Mouse (Mus musculus) kidney, postnatal 36 days (tissue): ENCODE measurements around the gene A1bg.
A peak's percentile ranks its signal among the peaks of the same experiment; 100 is the strongest.

ENCODE experiments used
- DNase-seq, 2 experiments: peaks; one replicate each; pipeline ENCODE4 v3.0.0; 2021 to 2022; ENCODE audit warnings: mixed read lengths in 2 of 2

The A1bg gene

DNA sequence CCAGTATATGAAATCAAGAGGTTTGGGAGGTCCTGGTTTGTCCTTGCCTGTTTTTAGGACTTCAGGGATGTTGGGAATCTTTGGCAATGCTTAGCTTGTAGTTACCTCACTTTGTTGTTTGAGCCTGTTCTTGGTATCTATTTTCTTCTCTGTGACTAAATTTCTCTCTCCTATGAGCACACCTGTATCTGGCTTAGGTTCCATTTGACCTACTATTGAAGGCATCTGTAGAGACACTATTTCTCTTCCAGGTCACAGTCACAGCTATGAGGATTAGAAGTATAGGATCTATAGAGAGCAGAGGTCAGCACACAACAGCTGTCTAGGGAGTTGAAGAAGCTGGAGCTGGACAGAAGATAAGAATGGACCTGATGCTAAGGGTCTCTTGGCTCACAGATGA is at the start of gene A1bg:
TSS of gene A1bg (minus strand) at position 101 of the 400 bp plus-strand sequence.
- DNase-seq: no peak

DNA sequence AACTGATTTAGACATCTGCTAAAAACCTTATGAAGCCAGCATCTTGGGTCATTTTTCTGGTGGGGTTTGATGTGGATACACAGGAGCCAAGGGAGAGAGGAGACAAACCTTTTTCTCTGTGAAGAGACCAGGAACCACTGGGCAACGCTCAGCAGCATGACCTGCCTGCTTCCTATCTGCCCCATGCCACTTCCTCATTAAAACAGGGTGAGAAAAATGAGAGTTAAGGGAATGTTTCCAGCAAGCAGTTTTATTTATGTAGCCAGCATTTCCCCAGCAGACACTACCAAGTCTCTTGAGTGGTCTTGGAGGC is 45.7 kb upstream of the A1bg start:
- no peak for DNase-seq

DNA sequence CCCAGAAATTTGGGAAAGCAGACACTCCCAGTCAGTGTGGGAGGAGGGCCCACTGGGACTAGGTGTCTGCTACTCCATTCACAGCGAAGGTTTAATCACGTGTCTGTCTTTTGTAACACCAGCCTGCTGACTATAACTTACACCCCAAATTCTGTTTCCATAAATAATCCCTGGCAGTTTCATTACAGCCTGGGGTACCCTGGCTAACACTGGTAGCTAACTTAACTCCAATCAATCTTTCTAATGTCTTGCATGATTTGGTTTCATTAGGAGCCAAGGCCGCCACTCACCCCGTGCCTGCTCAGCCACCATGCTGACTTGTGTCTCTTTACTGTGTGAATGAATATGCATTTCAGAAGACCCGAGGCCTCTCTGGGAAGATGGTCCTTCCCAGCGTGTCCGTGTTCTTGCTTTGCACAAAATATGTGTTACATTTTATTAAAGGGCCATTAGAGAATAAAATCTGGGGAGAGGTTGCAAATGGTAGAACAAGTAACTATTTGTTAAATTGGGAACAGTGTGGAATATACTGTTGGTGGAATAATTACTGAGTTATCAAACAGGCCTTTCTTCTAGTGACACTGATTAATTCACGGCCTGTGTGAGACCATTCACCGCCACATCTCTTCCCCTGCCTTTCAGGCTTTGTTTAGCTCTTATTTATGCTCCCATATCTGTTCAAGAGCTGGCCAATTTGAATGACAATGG is 45.2 kb upstream of the A1bg start:
- DNase-seq: no peak

DNA sequence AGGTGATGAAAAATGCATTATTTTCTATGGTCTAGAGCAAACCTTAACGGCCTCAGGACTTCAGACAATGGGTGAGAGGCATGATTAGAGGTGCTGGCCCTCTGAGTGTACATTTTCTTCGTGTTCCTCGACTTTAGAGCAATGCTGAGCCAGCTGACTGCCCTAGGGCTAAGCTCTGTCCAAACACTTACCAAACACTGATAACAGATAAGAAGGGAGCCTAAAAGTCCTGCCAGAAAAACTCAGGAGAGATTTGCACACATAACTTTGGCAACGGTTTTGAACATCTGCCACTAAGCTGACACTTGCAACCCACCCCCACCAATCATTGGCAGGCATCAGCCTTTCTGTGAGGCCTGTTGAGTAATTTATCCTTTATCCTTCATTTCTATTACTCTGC is 2.9 kb upstream of the A1bg start:
- no peak for DNase-seq

DNA sequence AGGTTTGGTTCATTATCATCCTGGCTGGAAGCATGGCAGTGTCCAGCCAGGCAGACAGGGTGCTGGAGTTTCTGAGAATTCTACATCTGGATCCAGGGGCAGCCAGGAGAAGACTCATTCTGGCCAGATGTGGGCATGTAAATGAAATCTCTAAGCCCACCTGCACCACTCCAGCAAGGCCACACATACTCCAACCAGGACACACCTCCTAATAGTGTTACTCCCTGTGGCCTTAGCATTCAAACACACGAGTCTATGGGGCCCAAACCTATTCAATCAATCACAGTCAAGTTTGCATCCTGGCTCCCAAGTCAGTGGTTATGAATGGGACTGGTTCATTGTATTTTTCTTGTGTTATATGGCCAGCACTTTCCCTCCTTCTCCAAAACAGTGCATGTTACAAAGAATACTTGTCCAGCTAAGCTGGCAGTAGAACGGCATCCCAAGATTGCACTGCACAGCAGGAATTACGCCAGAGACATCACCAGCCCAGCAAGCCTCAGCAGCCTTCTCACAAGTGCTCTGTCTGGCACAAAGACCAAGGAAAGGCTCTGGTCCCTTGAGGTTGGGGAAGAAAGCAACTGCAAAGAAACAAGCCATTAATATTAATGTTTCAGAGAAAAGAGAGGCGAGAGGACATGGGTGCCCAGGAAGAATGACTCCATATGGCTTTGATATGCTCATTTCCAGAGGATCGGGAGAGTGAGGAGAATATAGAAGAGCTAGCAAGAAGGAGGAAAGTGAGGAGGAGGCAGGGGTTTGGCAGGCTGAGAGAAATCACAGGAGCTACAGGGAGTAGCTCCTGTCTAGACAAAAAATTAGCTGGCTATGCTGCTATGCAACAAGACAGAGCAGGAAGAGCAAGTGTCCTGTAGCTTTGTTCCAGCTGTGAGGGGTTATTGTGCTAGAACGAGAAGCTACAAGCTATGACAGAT is 18.8 kb downstream of the A1bg start:
- no peak for DNase-seq

DNA sequence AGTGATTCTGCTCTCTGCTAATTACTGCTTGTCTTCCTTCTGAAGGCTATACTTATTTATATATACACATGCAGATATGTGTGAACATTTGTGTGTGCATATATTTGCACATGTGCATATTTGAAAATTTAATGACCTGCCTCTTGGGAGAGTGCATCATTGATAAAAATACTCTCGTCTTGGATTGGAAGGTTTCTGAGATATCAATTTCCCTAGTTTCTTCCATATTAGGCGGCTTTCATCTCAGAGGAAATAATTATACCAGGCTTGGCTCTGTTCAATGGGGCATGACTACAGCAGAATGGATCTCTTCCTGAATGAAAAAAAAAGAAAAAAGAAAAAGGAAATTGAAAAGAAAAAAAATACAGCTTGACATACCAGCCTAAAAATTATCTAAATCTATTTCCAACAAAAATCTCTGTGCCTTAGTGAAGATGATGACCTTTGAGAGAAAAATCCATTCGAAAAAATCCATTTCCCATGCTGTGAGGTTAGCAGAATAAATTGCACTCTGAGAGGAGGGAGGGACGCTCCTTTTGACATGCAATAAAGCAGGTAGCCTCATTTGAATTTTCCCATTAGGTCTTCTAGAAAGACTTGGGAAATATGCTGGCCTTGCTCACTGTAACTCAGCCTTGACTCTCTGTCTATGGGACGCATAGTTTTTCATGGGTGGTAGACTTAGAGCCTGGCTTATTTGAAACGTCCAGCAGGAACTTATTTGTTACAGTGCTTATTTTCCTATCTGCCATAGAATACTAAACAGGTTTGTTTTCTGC is 24.4 kb downstream of the A1bg start:
- no peak for DNase-seq

DNA sequence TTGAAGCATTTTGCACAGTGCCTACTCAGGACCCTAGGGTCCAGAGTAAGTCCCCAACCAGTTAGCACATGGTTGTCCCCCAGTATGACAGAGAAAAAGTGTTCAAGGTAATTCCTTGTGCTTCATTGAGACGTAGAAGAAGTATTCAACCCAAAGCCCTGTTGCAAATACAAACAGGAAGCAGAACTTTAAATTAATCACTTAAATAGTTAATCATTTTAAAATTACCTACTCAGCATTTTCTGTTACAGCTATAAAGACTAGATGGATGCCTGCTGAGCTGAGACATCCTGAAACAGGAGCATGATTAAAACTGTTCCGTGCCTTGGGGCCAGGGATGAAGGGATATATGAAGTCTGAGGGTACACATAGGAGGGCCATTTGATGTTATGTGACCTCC is 26.8 kb downstream of the A1bg start:
- no peak for DNase-seq

DNA sequence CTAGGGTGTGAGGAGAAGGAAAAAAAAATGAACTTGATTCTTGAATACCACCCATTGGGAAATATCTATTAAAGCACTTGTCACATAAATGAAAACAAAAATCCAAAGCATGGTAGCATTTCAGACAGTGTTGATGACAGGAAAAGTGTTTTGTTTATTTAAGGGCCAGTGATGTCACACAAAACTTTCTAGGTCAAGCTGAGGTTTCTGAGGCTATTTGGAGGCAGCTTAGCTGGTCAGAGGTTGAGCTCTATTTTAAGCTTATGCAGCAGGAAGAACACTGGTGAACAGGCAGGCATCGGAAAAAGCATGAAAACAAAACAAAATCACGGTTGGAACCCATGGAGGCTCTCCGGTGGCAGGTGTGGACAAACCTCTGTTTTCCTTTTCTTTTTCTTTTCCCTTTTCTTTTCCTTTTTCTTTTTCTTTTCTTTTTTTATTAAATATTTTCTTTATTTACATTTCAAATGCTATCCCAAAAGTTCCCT is 29.8 kb downstream of the A1bg start:
- DNase-seq: peak; percentile 14 to 35

DNA sequence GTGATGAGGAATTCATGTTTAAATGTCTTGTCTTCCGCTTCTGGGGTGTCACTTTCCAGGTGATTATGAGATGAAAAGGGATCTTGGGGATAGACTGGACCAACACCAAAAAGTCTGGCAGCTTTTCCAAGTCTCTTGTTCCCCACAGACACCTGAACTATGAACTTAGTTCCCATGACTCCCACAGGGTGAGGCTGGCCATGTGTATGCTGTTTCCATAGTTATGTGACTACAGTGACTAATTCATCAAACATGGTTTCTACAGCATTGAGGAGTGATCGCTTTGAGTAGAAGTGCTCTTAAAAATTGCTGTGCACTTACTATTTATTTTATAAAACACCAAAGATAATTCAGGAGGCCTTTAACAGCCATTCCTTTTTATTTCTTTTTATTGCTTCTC is 34.1 kb downstream of the A1bg start:
- no peak for DNase-seq

DNA sequence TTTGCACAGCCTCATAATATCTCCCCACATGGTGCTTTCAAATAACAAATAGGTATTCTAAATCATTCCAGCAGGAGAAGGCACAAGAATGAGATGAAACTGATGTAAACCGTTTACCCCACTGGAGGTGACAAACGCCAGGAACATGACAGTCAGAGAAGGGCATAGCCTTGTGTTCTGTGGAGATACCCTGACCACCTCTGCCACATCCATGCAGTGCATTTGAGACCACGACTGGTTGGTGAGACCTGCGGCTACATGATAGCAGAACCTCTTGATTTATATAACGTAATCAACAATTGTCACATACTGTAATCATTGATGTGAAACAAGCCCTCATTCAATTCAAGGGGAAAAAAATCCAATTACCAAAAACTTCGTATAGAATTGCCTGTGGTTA is 47.1 kb downstream of the A1bg start:
- DNase-seq: no peak

DNA sequence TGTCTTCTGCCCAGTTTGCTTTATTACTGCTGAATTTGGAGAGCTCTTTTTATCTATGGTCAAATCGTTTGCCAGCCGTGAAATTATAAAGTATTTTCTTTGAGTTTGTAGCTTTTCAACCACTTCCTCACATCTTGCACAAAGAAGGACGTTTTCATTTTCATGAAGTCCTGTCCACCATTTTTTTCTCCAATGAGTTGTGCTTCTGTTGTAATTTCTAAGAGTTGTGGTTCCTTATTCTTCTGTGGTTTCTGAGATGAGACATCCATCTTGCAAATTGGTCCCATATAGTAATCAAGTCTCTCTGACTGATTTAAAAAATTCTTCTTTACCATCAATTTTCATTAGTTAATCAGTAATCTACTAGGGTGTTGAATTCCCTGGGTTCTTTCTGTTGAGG is 60.4 kb downstream of the A1bg start:
- DNase-seq: no peak

DNA sequence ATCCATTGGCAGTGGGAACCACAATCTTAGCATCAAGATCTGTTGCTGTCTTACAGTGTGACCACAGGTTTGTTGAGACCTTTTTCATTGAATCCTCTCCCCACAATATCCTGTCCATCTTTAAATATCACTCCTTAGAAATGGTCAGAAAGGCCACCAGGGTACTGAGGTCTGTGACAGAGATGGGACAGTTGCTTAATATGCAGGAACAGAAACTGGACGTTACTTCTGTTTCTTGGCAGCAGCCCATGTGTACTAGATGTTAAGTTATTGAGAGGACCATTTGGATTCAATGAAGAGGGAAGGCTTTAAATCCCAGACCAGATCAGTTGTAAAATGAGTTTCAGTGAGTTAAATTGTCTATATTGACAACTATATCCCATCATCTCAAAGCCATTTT is 67.7 kb downstream of the A1bg start:
- DNase-seq: no peak

DNA sequence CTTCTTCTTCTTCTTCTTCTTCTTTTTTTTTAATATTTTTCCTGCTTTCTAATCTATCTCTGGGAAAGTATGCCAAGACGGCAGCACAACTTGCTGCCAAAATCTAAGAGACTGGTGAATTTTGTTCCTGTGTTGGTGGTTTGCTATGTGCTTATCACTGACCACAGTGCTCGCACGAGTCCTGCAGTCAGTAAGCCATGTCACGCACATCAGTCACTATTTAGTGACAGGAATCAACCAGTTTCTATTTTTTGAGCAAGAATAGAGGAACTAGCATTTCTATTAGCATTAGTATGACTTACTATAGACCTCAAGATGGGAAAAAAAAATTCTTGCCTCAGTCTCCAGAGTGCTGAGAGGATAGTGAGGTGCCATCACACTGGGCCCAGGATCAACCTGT is 68.7 kb downstream of the A1bg start:
- no peak for DNase-seq

DNA sequence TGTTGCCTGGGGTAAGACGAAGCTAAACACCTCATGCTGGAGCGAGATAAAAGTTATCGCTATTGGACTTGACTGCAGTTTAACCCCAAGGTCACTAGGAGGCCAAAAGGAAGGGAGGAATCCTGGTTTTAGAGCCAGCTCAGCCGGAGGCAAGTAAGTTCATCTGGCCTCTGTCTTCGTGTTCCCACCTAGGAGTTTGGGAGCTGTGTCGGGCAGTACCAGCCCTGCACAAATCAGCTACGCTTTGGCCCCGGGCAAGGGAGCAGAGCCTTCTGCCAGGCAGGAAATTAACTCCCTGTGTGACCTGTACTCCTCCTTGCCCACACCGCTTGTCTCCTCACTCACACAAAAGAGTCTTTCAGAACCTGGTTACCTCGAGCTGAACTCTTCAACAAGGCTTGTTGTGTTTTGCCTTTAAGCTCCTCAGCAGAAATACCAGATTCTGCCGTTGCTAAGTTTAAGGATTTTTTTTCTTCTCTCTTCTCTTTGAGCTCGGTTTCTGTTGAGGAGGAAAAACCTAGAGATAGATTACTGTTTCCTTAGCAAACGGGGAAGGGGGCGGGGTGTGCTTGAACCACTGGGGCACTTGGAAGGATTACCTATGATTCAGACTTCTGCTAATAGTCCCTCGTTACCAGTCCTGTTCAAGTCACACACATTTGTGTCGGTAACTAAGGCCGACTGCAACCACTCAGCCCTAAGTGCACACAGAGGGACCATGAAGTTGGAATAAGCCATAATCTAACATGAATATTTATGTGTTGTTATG is 69.4 kb downstream of the A1bg start, which contains the start of gene Fam84b:
TSS of gene Fam84b (minus strand) at position 548 of the 769 bp plus-strand sequence.
- DNase-seq: peak; percentile 20 to 39

DNA sequence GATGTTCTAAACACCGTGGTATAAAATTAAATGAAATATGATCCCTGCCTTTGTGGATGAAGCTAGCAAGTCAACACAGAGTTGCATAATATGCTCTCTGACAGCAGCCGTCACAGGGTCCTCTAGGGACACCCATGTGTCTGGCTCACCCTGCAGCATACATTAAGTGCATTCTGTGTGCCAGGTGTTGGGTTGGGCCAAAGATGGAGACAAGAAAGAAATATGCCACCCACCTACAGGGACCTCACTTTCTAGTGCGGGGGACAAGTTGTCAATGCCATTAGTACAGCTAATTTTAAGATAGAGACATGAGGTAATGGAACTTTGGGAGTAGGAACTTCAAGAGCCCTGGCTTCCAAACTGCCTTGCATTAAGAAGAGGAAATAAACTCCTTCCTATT is 74.2 kb downstream of the A1bg start:
- DNase-seq: no peak
